Mouse (Mus musculus): ENCODE measurements around the gene Hexb.

Gene Hexb

DNA sequence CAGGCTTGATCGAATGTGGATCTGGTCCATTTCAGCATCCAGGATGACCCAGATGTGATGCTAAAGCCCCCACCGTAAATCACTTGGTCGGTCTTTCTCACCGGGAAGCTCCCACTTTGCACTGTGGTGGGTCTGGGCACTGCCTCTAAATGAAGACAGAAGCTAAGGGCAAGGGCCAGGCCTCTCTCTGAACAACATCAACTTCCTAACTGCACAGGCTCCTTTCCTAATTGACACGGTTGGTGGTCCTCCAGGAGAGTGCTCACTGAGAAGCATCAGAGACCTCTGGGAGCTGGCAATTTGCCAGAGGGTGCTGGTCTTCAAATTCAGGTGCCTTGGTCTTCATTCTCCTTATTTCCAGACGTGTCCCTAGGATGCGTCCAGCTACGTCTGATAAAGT lies 25.7 kb upstream of the Hexb start:
- DNase-seq: no peak

DNA sequence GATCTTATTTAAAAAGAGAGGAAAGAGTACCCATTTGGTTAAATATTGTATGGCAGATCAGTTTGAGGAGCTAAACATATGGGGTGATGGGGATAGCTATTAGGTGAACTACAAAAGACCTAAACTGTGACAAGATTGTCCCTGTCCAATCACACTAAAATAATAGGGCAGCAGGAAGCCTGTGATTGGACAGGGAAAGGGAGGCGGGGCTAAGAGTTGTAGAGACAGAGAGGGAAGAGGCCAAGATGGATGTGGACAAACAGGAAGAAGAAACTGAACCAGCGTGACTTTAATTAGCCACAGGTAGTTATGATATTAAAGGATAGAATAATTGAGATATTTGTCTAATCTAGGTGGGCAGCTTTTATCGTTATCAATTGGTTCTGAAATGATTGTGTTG lies 21.9 kb upstream of the Hexb start:
- DNase-seq: no peak

DNA sequence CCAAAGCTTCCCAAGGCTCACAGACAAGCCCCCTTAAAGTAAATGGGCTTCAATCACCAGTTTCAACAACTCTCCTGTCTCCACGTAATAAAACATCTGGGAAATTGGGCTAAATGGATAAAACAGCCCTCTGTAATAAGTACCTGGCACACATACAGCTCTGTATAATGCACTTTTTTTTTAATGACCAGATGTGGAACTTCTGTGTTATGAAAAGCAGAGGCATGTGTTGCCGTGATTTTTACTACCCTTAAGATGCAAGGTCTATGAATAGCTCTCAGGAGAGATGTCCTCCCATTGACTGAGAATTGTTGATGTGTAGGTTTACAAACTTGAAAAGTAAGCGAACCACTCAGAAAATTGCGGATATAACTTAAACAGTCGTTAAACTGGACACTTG lies 18.0 kb upstream of the Hexb start:
- DNase-seq: no peak

DNA sequence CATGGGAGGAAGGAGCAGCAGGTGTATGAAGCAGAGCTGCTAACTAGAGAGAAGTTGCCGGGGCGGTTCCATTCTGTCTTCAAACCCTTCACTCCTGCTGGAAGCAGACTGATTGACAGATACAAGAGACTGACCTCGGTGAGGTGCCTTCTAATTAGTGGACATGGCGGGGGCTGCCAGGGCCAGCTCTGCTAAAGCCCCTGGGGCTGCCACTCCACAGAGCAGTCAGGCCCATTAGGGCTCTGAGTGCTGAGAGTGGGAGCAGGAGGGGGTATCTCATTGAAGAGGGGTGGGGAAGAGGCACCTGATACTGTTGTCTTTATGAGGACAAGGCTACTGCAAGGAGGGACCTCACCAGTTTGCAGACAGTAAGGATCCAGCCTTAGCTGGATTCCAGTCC lies 17.4 kb upstream of the Hexb start:
- DNase-seq: no peak

DNA sequence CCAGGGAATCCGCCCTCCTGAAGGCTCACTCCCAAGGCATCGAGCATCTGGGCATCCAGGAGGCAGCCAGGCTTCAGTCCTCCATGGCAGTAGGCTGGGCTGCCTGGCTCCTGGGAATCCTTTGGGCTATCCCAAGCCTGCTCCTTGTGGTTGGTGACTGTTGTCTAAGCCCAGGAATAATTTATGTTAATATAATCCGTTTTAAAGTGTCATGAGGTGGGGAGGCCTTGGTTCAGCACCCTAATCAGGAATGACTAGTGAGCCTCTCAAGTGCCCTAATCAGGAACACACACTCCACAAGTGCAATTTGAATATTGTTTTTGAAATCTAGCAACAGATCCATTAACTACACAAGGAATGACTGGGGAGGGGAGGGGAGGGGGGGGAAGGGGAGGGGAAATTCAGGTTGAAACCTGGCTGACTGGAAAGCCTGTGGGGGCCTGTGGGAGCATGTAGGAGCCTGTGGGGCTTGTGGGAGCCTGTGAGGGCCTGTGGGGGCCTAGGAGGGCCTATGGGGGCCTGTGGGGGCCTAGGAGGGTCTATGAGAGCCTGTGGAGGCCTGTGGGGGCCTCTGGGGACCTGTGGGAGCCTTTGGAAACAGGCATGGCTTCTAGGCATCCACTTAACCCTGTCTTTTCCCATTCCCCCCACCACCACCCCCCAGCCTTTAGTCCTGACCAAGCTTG lies 16.6 kb upstream of the Hexb start:
- DNase-seq: no peak

DNA sequence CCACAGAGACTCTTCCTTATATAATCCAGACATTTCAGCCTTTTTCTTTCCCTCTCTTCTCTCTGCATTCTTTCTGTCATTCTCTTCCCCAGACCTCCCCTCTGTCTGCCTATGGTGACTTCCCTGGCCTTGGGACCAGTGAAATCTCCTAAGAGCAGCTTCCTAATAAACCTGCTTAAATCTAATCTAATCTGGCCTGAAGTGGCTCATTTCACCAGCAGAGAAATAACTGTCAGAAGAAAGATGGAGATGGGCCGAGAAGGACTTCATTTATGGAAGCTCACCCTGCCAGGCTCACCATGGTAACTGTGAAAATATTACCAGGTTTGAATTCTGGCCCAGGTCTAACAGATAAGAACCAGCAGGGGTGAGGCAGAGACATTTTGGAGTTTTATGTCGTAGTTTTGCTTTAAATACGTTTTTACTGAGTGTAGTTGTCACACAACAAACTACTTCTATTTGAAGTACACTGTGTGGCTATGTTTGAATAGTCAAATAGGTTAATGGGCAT lies 10.4 kb upstream of the Hexb start:
- no peak for DNase-seq

DNA sequence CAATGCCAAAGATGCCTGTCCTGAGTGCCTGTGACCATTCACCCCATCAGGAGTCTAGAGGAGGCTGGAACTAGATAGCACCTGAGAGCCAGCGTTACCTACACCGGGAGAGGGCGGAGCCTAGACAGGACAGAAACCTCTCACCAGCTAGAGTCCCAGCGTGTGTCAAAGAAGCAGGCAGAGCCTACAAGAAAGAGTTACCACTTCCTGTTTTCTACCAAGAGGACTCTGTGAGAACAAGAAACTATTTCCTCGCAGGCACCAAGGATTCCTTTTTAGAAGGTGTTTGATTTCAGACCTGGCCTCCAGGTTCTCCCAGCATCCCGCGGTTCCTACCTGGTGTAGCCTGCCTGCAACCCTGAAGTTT lies 9.9 kb upstream of the Hexb start:
- DNase-seq: peak; percentile 70

DNA sequence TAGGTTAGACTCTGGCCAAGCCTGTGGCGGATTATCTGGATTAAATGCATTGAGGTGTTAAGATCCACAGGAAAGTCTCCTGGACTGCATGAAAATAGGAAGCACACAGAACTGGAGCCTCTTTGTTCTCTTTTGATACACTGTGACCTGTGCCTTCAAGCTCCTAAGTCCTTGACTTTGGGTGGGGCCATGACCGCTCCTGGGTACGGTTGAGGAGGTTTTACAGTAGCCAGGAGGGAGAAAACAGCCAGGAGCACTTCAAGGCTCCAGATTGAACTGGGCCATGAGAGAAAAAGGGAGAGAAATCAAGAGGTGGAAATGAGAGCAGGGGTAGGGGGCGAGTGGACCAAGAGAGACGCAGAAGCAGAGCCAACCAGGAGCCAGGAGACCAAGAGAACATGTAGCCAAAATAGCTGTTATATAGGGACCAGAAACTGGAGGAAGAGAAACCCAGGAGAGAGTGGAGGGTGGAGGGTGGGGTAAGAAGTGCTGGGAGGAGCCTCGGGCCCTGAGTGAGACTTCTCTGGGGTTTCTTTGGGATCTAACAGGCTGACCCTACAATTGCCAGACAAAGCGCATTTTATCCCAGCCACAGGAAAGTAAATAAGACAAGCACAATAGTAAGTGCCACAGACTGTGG lies 9.4 kb upstream of the Hexb start:
- DNase-seq: no peak

DNA sequence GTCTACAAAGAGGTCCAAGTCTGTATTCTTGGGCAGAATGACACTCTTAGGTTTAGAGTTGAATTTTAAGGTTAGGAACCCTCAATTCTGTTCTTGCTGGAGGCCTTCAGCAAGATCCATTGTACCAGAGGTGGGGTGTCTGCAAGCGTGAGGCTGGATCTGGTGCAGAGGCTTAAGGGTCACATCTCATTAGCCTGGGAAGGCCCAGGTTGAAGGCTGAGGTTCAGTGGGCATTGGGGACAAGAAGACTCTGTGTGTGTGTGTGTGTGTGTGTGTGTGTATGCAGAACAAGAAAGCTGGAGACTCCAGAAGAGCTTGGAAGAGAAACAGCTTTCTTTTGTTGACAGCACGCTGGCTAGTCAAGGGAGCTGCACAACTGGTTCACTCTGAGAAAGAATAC lies 7.9 kb upstream of the Hexb start:
- DNase-seq: no peak

DNA sequence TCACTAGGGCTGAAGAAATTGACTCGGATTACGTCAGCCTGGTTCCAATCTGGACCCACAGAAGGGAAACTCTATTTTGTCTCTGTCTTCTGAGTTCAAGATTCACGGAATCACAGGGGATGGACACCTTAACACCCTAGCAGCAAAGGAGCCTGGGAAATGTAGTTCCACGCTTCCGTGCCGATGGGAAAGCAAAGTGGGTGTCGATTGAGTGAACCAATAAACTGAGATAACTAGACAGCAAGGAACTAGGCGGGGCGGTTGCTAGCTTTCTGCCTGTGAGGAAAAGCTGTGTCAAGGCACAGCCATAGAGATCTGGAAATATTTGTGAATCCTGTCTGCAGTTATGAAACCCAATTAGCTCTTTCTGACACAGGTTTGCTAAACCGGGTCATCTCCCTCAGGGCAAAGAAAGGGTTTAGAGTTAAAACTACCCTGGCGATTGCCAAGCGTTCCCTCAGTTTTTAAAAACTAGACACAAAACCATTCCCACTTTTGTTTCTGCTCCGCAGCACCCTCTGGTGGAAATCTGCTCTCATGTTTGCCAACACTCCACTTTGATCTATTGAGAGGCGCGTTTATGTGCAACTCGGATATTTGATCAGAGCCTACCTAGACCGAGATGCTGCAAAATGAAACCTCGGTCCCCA lies 7.0 kb upstream of the Hexb start:
- DNase-seq: peak; percentile 88

DNA sequence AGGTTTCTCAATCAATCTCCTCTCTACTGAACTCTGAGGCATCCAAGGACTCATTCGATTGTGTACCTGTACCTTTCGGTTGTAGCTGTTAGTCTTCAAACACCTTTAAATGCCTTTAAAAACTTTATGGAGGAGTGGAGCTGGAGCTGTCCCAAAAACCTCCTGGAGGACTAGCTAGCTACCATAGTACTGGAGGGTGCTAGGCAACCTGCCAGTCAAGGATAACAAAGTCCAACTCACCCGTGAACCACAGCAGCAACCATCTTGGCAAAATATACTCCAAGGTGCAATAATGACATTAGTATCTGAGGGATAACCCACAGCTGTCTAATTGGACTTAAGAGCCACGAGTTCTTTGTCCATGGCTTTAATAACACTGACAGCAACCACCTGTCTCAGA lies 3.7 kb upstream of the Hexb start:
- no peak for DNase-seq

DNA sequence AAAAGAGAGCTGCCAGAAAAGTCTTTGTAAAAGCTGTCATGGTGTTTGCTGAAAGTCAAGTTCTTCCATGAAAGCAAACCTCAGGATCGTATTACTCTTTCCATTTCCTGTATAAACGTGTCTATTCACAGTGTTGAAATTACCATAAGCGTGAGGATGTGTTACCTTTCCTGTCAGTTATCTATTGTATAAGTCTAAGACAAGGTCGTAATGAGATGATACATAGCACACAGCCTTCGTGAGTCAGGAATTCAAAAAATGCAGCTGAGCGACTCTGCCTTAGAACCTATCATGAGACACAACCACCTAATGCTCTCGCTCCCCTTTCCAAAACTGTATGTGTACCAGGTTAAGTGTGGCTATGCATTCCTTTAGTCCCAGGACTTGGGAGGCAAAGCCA lies 2.9 kb upstream of the Hexb start:
- DNase-seq: no peak

DNA sequence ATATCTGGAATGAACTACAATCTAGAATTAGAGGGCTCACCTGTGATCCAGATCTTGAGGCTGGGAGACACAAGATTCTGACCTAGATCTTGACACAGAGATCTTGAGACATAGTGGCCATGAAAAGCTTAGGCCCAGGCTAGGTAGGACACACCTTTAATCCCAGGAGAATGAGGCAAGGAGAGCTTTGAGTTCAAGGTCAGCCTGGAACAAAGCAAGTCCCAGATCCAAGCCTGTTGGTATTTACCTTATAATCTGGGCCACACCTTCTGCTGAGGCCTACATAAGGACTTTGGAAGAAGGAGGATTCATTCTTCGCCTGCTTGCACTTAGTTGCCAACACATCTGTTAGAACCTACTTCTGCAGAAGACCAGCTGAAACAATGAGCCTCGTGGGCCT lies 966 bp upstream of the Hexb start:
- DNase-seq: no peak

DNA sequence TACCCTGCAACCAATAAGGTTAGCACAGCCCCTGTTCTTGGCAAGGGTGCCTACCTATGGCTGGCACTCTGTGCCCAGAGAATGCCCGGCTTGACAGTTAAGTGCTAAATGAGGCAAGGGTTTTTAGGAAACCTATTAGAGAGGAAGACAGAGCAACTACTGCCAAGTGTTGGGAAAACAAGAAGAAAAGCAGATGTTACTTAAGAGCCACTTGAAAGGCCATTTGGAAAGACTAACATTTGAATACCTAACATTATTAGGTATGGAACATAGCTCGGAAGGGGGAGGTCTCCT lies 1.3 kb downstream of the Hexb start:
- no peak for DNase-seq

DNA sequence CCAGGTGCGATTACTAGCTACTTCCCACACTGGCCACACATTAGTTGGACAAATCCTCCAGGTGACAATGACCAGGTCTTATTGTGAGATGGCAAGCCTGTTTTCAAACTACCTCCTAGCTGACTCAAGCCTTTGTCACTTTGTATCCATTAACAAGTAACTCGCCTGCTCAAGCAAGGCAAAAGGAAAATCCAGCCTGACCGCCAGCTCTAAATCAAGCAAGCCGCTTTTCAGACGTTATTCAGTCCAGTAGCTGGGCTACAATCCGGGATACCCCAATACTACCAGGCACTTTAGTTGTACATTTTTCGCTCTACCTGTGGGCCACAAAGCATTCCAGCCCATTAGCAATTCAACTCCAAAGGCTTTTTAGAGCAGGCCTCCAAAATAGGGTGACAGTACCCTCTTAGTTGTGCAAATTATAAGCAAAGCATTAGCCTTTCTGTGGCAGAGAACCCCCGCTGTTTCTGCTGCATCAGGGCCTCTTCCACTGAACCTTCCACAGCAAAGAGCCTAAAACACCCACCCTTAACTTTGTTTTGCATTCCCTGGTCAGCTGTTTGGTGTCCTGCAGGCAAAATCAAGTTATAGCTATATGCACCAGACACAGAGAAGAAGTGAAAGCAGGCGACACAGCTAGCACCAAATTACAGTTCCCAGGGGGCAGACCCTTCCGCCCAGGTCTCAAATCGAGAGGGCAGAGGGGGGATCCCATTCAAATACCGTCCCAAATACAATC lies 1.8 kb downstream of the Hexb start:
- DNase-seq: no peak

DNA sequence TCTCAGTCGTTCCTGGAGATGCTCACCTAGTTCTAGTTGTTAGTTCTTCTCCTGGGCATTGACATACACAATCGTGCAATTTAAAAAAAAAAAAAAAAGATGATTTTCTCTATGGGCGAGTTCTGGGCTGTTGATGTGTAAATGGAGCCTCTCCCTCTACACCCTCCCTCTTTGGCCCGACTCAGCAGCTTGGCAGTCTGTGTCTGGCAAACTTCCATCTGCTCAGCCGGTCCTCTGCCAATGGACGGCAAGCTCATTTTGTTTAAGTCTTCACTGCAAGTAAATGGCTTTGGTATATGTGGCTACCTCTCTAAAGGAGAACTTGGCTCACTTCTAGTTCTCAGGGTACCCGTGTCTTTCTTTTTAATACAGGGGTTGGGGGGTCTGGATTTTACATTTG lies 4.7 kb downstream of the Hexb start:
- DNase-seq: no peak

DNA sequence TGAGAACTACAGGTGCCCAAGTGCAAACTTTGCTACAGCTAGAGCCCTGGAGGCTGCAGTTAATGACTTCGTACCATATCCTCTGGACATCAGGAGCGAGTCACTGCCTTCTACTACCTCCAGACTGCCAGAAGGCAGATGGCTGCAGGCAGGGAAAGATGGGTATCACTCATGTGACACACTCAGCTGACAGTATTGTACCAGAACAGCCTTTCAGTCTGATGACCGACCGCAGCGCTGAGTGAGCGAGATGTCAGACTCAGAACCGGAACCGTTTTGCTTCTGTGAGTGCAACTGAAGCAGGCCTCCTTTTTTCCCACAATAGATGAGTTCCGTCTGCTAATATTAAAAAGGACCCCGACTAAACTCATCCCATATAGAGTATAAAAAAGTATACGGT lies 5.5 kb downstream of the Hexb start:
- no peak for DNase-seq

DNA sequence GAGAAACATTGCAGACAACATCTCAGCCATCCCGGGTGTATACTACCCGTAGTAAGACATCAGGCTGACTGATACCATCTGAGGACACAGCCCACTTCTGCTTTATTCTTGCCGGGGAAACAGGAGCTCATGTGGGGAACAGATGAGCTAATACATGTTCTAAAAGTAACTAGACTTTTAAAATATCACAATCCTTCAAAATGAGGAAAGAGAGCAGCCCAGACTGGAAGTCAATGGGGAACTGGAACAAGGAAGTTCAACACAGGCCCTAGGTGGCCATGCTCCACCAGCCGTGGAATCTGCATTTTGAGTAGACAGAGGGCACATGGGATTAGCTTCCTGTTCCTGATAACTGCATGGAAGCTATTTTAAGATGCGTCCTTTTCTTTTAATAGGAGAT lies 10.5 kb downstream of the Hexb start:
- DNase-seq: no peak

DNA sequence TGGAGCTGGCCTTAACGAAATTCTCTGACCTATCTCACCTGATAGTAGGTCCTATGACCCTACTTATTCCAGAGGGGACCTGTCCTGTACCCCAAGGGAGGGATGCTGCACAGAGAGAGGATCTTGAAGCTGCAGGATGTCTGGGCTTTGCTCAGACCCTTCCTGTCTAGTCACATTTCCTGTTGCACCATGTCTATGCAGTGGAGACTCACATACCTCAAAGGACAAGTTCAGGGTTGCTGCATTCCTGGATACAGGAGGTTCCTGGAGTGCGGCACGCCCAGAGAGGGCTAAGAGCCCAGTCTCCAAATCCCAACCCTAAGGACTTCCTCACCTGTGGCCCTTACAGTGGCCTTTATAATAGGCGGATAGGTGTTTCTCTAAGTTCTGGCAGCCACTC lies 11.8 kb downstream of the Hexb start:
- no peak for DNase-seq

DNA sequence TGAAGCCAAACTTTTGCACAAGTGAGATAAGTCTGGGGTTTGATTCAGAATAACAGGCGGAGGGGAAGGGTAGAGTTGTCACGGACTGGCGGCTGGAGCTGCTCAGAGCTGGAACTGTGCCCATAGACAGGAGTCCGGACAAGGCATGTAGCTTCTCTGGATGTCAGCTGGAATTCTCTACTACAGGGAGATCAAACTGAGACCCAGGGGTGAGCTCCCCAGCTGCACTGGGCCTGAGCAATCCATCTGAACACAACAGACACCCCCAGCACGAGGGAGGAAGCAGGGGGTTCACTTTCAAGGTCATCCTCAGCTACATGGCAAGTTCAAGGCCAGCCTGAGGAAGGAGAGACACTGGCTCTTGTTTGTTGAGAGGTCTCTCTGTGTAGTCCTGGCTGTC lies 13.5 kb downstream of the Hexb start:
- DNase-seq: no peak

DNA sequence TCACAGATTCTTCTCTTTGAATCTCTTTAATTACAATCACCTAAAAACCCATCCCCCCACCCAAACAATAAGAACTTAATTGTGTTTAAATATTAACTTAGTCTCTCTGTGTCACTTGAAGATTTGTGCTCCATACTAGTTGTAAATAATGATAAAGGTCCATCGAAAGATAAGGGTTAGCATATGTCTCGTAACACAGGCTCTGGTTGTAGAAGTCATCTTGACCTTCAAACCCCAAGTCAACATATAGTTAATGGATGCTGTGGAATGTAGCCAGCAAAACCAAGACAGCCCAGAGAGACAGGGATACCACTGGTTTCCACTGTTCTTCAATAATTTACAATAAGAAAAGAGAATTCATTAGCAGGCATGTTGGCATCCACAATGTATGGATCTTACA lies 14.0 kb downstream of the Hexb start:
- DNase-seq: no peak

DNA sequence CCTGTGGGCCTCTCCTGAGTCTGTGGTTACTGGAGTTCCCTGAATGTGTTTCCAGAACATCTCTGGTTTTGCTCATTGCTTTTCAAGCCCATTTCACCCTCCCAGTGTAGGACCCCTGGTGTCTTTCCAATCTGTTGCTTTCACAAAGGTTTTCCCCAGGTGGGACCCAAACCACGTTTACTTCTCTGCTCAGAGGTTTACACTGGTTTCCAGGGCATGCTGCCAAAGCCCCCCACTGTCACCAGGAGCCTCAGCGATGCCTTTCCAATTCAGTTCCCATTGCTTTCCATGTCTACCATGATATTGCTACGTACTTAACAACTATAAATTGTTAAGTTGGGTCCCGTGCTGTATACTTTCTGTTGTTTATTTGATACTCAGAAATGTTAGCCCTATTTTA lies 15.3 kb downstream of the Hexb start:
- no peak for DNase-seq

DNA sequence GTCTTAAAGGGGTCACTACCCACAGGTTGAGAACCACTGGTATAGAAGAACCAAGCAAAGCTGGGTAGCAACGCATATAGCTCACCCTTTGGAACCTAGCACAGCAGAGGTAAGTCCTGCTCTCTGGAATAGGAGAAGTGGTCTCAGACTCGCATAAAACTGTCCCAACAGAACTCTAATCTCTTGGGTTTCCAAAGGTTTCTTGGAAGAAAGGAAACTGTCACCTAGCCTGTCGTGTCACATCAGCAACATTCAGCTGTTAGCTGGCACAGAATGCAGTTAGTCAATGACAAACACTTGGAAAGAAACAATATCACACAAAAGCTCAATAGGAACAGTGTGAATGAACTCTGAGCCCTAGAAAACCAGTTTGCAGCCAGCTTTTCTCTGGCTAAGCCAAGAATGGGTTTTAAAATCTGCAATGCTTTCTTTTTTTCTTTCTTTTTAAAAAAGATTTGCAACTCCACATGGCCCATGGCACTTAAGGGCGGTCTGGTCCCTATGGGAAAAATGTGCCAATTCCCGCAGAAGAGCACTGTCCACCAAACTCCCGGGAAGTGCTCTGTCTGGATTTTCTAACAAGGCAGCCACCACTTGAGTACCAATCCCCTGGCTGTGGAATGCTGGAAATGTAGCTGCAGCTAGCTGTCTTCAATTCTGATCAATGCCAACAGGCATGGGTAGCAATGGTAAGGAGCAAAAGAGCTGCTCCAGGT lies 17.9 kb downstream of the Hexb start:
- no peak for DNase-seq
